Mouse (Mus musculus) T-cell, adult 2 months (primary cell): ENCODE results near the gene Xylt1.

Source experiments
- DNase-seq: peaks from one replicate; pipeline ENCODE4 v3.0.0; 2022; ENCODE audit warnings: low spot score

Gene Xylt1

DNA sequence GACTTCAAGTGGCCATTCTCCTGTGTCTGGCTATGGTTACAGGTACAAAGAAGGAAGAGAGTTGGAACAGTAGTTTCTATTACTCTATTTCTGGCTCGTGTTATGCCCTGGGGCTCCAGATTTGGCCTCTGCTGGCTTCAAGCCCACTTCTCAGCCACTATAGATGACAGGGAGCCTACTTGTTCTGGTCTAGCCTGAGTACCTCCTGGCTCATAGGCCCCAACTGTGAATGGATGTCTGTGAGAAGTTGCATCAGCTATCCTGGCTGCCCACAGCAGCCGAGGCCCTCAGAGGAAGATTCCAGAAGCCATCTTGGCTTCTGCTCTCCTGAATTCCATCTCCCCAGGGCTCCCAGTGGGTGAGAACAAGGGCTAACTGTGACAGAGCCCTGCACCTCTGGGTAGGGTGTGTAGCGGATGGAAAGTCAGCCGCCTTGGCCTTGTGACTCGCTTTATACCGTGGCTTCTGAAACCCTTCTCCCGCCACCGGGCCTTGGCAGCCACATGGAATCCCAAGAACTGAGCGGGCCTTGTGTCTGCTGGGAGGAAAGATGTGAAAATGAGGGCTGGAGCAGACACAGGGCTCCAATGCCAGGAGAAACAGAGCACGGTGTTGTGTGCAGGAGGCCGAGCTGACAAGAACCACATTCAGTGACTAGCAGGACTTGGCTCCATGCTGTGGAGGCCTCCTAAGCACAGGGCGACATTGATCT, 55.1 kb downstream of the Xylt1 start:
- DNase-seq: no peak

DNA sequence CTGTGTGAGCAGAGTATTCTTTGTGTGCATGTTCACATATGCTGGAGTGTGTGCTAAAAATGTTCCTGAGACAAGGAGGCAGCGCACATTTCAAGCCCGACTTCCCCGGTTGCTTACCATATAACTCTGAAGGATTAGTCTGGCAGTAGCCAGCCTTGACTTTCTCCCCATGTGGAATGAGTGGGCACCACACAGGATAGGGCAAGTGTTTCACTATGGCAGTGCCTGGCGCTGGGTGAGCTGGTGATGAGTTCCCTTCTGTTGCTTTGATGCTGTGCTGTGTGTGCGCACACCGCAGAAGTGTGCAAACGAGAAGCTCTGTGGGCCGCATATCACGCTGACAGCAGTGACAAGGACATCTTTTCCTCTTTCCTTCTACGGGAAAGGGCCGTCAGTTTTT, 56.1 kb downstream of the Xylt1 start:
- no peak for DNase-seq

- no peak for DNase-seq
Measured at GRCm38 (mm10) chr7:117440994-117441393, 60.2 kb downstream of the Xylt1 start.

GRCm38 (mm10) chr7:117442639-117443038, 61.9 kb downstream of the Xylt1 start:
- DNase-seq: no peak

DNA sequence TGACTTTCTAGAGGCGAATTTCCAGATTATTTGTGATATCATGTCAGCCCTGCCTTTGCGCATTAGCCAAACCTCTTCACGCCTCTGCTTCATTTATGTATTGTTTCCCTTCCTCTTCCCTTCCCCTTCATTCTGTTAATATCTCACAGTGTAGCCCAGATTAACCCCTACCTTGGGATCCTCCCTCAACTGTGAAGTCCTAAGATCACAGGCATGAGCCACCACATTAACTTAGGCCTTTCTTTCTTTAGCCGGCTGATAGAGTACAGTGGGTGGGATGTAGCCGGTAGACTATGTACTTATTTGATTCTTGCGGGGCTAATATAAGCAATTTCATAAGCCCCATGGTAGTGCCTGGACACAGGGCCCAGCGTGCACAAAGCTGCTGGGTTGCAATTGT, 62.4 kb downstream of the Xylt1 start:
- no peak for DNase-seq

GRCm38 (mm10) chr7:117445471-117445870, 64.7 kb downstream of the Xylt1 start:
- no peak for DNase-seq

DNA sequence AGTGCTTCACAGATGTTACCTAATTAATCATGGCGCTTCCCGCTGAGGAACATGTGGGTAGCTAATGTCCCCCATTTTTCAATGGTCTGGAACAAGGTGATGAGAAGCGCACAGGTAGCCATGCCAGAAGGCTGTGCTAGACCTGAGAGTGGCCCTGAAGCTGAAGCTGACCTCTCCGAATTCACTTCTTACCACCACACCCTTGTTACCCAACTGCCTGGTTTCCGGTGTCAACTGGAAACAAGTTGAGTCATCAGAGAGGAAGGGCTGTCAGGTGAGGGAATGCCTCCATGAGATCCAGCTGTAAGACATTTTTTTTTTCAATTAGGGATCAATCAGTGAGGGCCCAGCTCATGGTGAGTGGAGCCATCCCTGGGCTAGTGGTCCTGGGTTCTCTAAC, 68.8 kb downstream of the Xylt1 start:
- DNase-seq: no peak

GRCm38 (mm10) chr7:117451212-117451611, 70.4 kb downstream of the Xylt1 start:
- no peak for DNase-seq

- DNase-seq: no peak
Measured at GRCm38 (mm10) chr7:117452269-117452668, 71.5 kb downstream of the Xylt1 start.

GRCm38 (mm10) chr7:117454789-117455548, 74.2 kb downstream of the Xylt1 start:
- DNase-seq: peak; percentile 34

DNA sequence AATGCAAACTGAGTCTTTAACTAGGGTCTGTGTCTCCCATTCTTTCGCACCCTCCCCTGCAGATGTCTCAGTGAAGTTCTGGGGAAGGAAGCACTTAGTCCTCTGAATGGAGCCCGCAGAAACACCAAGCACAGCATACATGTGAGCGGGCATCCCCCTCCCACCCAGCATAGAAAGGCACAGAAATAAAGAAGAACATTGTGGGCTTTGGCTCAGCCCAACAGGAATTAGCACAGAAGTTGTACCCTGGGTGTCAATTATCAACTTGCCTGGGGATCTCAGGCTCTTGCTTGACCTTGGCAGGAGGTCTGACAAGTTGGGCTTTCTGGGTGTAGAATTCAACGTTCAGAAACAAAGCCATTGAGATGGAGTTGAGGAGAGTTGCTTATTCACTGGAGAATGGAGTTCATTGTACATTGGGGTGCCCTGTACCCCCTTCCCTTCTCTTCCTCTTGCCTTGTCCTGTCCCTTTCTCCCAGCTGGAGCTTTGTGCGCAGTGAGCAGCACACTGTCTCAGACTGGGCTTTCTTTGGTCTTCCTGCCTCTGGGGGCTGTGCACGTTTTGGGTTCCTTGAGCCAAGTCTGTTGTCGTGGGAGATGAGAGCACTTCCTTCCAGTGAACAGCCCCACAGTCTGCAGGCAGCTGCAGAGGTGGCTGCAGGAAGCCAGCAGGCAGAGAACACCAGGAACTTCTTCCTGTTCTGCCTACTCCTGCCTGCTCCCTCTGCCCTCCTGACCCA, 81.6 kb downstream of the Xylt1 start:
- DNase-seq: peak; percentile 8

GRCm38 (mm10) chr7:117464956-117465355, 84.2 kb downstream of the Xylt1 start:
- DNase-seq: no peak

GRCm38 (mm10) chr7:117466006-117466780, 85.4 kb downstream of the Xylt1 start:
- DNase-seq: peak; percentile 20

GRCm38 (mm10) chr7:117470243-117470802, 89.5 kb downstream of the Xylt1 start:
- no peak for DNase-seq

- no peak for DNase-seq
Measured at GRCm38 (mm10) chr7:117472055-117472780, 91.4 kb downstream of the Xylt1 start.

GRCm38 (mm10) chr7:117472781-117473743, 92.3 kb downstream of the Xylt1 start:
- DNase-seq: no peak

DNA sequence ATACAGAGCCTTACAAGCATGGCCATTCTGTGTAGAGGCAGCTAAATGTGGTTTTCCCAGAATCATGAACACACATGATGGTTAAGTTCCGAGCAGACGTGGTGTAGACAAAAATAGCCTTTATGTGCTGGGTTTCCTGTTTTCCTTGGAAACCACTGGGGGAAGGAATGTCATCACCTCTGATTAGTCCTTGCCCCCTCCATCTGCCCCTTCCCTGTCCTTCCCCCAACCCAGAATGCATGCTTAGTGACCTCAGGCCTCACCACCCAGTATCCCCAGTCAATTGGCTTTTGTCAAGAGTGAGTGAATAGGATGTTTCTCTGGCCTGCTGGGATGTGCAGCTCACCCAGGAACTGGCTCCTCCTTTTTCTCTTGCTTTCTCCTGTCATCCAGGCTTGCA, 93.5 kb downstream of the Xylt1 start:
- no peak for DNase-seq

DNA sequence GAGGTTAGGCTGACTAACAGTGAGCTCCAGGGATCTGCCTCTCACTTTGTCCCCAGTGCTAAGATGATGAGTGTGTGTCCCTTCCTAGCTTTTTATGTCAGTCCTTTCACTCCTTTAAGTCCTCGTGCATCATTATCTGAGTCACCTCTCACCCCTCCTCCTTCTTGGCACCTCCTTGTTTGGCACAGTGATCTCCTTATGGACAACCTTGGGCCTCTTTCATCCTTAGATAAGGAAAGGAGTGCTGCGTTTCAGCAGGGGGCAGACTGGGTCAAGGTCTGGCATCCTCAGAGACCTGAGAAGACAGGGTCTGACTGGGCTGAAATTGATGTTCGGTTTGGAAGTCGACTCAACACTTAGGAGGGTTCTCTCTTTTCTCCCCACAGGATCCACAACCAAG, 94.3 kb downstream of the Xylt1 start:
- DNase-seq: no peak

- DNase-seq: no peak
Measured at GRCm38 (mm10) chr7:117478937-117479336, 98.2 kb downstream of the Xylt1 start.

- DNase-seq: no peak
Measured at GRCm38 (mm10) chr7:117480831-117481230, 100.1 kb downstream of the Xylt1 start.
